Mouse (Mus musculus): Measurements from ENCODE around the gene Asb14. TPM values are rescaled to one million over a fixed set of nuclear protein-coding genes. Genes with fewer than 3 reads are reported as not detected.
"Not testable (repeated sequence)": the region's sequence is repeated elsewhere in the genome, so short reads cannot be mapped to it uniquely, and the experiment has no call there.

Gene Asb14
- polyA plus RNA-seq, 1 experiment from 2014 or later: not detected

DNA sequence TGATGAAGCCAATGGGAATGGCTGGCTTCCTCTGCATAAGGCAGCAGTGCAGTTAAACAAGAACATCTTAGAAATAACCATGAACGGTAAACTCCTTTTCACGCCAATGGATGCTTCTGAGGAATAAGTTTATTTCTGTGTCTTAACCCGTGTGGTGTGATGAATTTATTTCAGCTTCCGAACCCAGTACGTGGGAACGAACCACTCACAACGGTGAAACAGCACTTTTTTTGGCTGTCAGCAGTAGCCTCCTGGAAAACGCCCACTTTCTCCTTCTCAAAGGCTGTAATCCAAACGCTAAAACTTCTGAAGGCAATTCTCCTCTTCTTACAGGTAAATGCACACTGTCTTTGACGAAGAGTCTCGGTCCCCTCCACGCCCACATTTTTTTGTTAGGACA, 6.5 kb downstream of the Asb14 start:
- no peak for ATAC-seq
- 91% methylated on average over 12 of the region's 12 CpGs for WGBS
- Histone ChIP-seq H3K36me3 (no peaks in the 10 kb centered on the region), H3K9ac (replicated peaks) (no peak overlapping the region), H3K4me1 (replicated peaks) (no peaks in the 10 kb centered on the region), H3K27me3 (no peaks in the 10 kb centered on the region), H3K27ac (no peak overlapping the region), H3K4me3 (replicated peaks) (no peak overlapping the region), H3K9me3 (no peaks in the 10 kb centered on the region), H3K4me2 (replicated peaks) (no peak overlapping the region)

GRCm38 (mm10) chr14:26907401-26907800, 13.0 kb downstream of the Asb14 start:
- 86% methylated on average over 4 of the region's 4 CpGs for WGBS
- H3K4me1 ChIP-seq (replicated peaks): no peaks in the 10 kb centered on the region

DNA sequence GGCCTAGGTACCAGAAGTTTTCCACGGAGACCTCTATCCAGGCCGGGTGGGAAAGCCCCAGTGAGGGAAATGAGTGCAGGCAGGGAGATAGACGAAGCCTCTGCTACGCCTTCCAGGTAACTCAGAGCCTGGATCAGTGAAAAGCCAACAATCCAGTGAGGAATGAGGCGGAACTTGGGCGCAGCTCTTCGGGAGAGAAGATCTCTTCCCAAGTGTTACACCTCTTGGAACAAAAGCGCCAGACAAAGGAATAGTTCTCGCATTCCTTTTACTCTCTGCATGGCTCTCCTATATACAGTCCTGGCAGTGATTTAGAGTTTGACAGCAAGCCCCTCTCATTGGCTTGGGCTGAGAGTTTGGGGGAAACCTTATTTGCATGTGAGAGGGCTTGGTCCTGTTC, 16.1 kb downstream of the Asb14 start:
- H3K27me3 ChIP-seq; H3K27ac ChIP-seq; H3K4me1 ChIP-seq (replicated peaks); ATAC-seq; H3K9me3 ChIP-seq; H3K9ac ChIP-seq (replicated peaks); H3K4me2 ChIP-seq (replicated peaks); H3K36me3 ChIP-seq; H3K4me3 ChIP-seq (replicated peaks): not testable (repeated sequence)
- WGBS: 38% methylated on average over 9 of the region's 9 CpGs

More at GRCm38 (mm10) chr14:26907401-26907800, 13.0 kb downstream of the Asb14 start:
- Histone ChIP-seq H3K9me3 (no peaks in the 10 kb centered on the region), H3K27ac (no peak overlapping the region), H3K4me2 (replicated peaks) (no peak overlapping the region), H3K36me3 (no peaks in the 10 kb centered on the region), H3K27me3 (no peaks in the 10 kb centered on the region), H3K4me3 (replicated peaks) (no peak overlapping the region), H3K9ac (replicated peaks) (no peak overlapping the region)
- no peak for ATAC-seq

DNA sequence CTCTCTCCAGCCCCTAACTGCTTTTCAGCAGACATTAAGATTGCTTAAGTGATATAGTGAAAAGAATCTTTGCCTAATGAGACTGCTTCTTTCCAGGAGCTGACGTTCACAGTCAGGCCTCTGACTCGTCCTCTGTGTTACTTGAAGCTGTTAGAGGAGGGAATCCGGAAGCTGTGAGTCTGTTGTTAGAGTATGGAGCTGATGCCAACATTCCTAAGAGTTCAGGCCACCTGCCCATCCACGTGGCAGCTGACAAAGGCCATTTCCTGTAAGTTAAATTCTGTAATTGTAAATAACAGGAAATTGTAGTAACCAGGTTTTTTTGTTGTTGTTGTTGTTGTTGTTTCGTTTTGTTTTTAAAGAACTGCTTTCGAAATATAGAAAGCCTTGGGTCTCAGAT, 16.8 kb downstream of the Asb14 start:
- 78% methylated on average over 6 of the region's 6 CpGs for WGBS
- H3K4me1 ChIP-seq (replicated peaks): no peaks in the 10 kb centered on the region
- no peak overlapping the region for H3K4me3 ChIP-seq (replicated peaks)
- ATAC-seq: no peak
- no peaks in the 10 kb centered on the region for H3K27me3 ChIP-seq
- no peak overlapping the region for H3K9ac ChIP-seq (replicated peaks)
- no peak overlapping the region for H3K27ac ChIP-seq
- no peaks in the 10 kb centered on the region for H3K36me3 ChIP-seq
- no peak overlapping the region for H3K4me2 ChIP-seq (replicated peaks)
- no peaks in the 10 kb centered on the region for H3K9me3 ChIP-seq

- Histone ChIP-seq H3K9me3 (no peaks in the 10 kb centered on the region), H3K4me3 (replicated peaks) (no peak overlapping the region), H3K4me1 (replicated peaks) (no peaks in the 10 kb centered on the region), H3K4me2 (replicated peaks) (no peak overlapping the region), H3K36me3 (no peaks in the 10 kb centered on the region), H3K27me3 (no peaks in the 10 kb centered on the region), H3K27ac (no peak overlapping the region), H3K9ac (replicated peaks) (no peak overlapping the region)
- WGBS: 90% methylated on average over 13 of the region's 13 CpGs
- no peak for ATAC-seq
These were observed 17.5 kb downstream of the Asb14 start for GRCm38 (mm10) chr14:26911826-26912225.

DNA sequence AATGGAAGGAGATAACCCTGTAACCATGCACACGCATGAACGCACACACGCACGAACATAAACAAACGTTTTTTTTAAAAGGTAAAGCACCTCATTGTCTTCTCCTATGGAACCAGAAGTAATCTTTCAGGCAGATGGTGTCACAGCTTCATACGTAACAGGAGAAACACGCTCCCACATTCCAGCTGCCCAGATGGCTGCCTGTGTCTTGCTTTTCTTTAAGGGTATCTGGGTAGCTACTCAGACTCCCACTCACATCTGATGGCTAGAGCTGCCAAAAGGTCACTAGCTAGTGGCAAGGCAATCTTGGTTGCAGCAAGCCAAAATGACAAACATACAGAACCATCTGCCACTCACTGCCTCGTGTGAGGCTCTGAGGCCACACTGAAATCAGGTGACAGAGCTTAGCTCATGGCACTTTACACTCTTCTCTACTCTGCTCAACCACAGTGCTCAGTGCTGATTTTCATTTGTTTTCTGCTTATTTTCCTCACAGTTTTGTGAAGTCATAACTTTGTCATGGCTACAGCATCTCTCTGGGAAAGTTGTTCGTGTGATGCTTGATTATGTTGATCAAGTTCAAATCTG, 19.4 kb downstream of the Asb14 start:
- peaks cover 2% of the 10 kb centered on the region; the same call in 1 of the 2 replicates for H3K36me3 ChIP-seq
- WGBS: 67% methylated on average over 9 of the region's 9 CpGs
- H3K27ac ChIP-seq: no peak overlapping the region
- H3K27me3 ChIP-seq: no peaks in the 10 kb centered on the region
- no peaks in the 10 kb centered on the region for H3K4me1 ChIP-seq (replicated peaks)
- H3K9me3 ChIP-seq: no peaks in the 10 kb centered on the region
- H3K4me3 ChIP-seq (replicated peaks): no peak overlapping the region
- H3K9ac ChIP-seq (replicated peaks): no peak overlapping the region
- H3K4me2 ChIP-seq (replicated peaks): no peak overlapping the region
- no peak for ATAC-seq

- no peak overlapping the region for H3K9ac ChIP-seq (replicated peaks)
- H3K4me2 ChIP-seq (replicated peaks): no peak overlapping the region
- WGBS: 94% methylated on average over 3 of the region's 3 CpGs
- H3K27ac ChIP-seq: no peak overlapping the region
- H3K9me3 ChIP-seq: no peaks in the 10 kb centered on the region
- no peak for ATAC-seq
- H3K36me3 ChIP-seq: peaks cover 35% of the 10 kb centered on the region
- no peaks in the 10 kb centered on the region for H3K4me1 ChIP-seq (replicated peaks)
- no peaks in the 10 kb centered on the region for H3K27me3 ChIP-seq
- no peak overlapping the region for H3K4me3 ChIP-seq (replicated peaks)
These were observed 25.0 kb downstream of the Asb14 start for GRCm38 (mm10) chr14:26919310-26919709.

DNA sequence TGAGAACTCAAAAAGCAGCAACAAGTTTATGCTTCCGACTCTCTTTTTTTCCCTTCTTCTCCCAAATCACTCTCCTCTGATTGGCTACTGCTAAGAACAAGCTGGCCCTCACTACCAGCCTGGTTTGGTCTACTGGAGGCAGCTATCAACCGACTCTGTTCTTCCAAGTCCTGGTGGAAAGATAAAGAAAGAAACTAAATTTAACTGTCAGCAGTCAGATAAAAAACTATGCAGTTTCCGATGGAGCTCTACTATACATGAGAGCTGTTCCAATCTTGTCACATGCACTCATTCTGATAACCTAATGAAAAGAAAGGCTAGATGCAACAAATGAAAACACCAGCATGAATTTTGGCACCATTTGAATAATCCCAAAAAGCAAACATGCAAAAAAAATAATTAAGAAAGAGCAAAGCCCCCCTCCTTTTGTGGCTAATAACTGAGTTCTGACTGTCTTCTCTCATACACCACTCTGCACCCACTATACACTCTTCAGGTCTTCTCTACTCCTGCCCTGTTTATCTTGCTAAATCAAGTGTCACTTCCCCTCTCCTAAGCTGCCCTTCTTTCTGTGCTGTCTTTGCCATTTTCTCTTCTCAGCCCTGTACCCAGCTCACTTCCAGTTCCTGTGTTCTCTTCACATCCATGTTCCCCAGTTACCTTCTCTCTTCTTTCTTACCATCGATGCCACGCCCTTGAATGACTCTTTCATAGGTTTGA, 29.5 kb downstream of the Asb14 start:
- no peaks in the 10 kb centered on the region for H3K4me1 ChIP-seq (replicated peaks)
- no peak overlapping the region for H3K4me3 ChIP-seq (replicated peaks)
- no peak overlapping the region for H3K27ac ChIP-seq
- H3K9me3 ChIP-seq: no peaks in the 10 kb centered on the region
- H3K4me2 ChIP-seq (replicated peaks): no peak overlapping the region
- no peak overlapping the region for H3K9ac ChIP-seq (replicated peaks)
- H3K36me3 ChIP-seq: peaks cover 56% of the 10 kb centered on the region
- ATAC-seq: no peak
- H3K27me3 ChIP-seq: no peaks in the 10 kb centered on the region
- 94% methylated on average over 5 of the region's 5 CpGs for WGBS

GRCm38 (mm10) chr14:26934891-26935290, 40.5 kb downstream of the Asb14 start:
- H3K4me2 ChIP-seq (replicated peaks): no peak overlapping the region
- H3K27me3 ChIP-seq: no peaks in the 10 kb centered on the region

DNA sequence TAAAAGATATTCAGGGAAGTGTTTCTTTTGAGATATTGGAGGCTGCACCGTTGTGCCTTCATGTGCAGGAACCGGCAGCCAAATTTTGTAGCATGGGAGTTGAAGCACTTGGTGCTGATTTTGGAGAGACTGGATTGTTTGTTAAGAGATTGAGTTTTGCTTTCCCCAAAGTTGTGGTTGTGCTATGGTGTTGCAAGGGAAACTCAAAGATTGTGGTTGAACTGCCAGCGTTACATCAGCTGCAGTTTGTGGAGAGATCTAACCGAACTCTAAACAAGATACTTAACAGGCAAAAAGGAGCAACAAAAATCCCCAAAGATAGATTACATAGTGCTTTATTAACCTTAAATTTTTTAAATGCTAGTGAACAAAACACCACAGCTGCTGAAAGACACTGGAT, 41.2 kb downstream of the Asb14 start:
- no peak overlapping the region for H3K4me2 ChIP-seq (replicated peaks)
- no peak overlapping the region for H3K9ac ChIP-seq (replicated peaks)
- no peak for ATAC-seq
- 94% methylated on average over 4 of the region's 4 CpGs for WGBS
- H3K4me3 ChIP-seq (replicated peaks): no peak overlapping the region
- H3K4me1 ChIP-seq (replicated peaks): no peaks in the 10 kb centered on the region
- H3K27ac ChIP-seq: no peak overlapping the region
- H3K27me3 ChIP-seq: no peaks in the 10 kb centered on the region
- peaks cover 47% of the 10 kb centered on the region for H3K36me3 ChIP-seq
- H3K9me3 ChIP-seq: no peaks in the 10 kb centered on the region

More at GRCm38 (mm10) chr14:26934891-26935290, 40.5 kb downstream of the Asb14 start:
- Histone ChIP-seq H3K9ac (replicated peaks) (no peak overlapping the region), H3K4me3 (replicated peaks) (no peak overlapping the region), H3K27ac (no peak overlapping the region), H3K36me3 (peaks cover 43% of the 10 kb centered on the region), H3K9me3 (no peaks in the 10 kb centered on the region), H3K4me1 (replicated peaks) (no peaks in the 10 kb centered on the region)
- WGBS: 84% methylated on average over 3 of the region's 3 CpGs
- no peak for ATAC-seq

- not testable (repeated sequence) for H3K4me3 ChIP-seq (replicated peaks); H3K9me3 ChIP-seq; H3K27me3 ChIP-seq; H3K4me1 ChIP-seq (replicated peaks); H3K27ac ChIP-seq; H3K9ac ChIP-seq (replicated peaks); ATAC-seq; H3K4me2 ChIP-seq (replicated peaks)
- peaks cover 36% of the 10 kb centered on the region for H3K36me3 ChIP-seq
- 79% methylated on average over 2 of the region's 2 CpGs for WGBS
These were observed 61.8 kb downstream of the Asb14 start for GRCm38 (mm10) chr14:26956139-26956538.

DNA sequence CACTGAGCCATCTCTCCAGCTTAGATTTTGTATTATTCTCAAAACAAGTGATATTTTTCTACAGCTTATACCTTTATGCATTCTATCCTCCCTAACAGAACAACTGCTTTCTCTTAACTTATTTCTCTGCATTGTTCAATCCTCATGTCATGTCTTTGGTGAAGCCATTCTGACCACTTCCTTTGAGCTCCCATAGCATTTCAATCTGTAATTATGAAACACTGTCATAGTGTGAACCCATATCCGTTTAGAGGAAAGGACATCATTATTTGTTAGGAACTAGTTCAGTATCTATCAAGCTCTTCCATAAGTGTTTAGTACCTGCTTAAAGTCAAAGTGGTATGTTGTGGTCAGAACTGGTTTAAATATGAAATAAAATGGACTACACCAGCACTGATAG, 66.2 kb downstream of the Asb14 start:
- H3K9ac ChIP-seq (replicated peaks): no peak overlapping the region
- ATAC-seq: no peak
- H3K4me3 ChIP-seq (replicated peaks): no peak overlapping the region
- no peaks in the 10 kb centered on the region for H3K27me3 ChIP-seq
- 87% methylated on average over 1 of the region's 1 CpGs for WGBS
- no peaks in the 10 kb centered on the region for H3K4me1 ChIP-seq (replicated peaks)
- H3K27ac ChIP-seq: no peak overlapping the region
- peaks cover 31% of the 10 kb centered on the region for H3K36me3 ChIP-seq
- no peak overlapping the region for H3K4me2 ChIP-seq (replicated peaks)
- no peaks in the 10 kb centered on the region for H3K9me3 ChIP-seq

All from midbrain, embryonic 13.5 days (tissue).